ENCODE assay signal across 7 mouse cellular contexts in the genomic region with DNA sequence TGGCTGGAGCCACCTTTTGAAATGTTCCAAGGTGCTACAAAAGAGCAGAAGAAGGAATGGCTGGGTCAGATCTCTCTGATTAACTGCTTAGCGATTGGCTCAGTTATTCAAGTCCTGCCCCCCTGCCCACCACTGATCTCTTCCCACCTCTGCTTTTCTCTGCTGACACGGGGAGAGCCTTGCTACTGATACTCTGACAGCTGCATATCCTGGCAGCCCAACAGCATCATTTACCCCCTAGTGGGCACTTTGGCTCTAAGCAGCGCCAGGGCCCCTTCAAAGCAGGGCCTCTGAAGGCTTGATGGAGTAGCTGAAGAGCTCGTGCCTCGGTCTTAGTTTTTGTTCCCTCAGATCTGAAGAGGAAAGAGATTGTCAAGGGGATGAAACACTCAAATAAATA. TPM values are rescaled to one million over a fixed set of nuclear protein-coding genes. Genes with fewer than 3 reads are reported as not detected.
DNase-seq lines count a peak whose midpoint lies in the region; ATAC-seq and TF ChIP-seq lines count a peak whose summit lies in the region.

No protein-coding gene starts in this region.

- intact Hi-C loops in left cerebral cortex, postnatal 10 days (cut with DNase I): no loop called here

- peaks cover 33% of the 10 kb centered on the region for H3K36me3 ChIP-seq in lung, embryonic 15.5 days
- H3K36me3 ChIP-seq in embryonic facial prominence, embryonic 15.5 days: peaks cover 54% of the 10 kb centered on the region
- H3K36me3 ChIP-seq in intestine, embryonic 14.5 days (ENCODE audit: control insufficient read depth, insufficient read depth, low read length): peaks cover 48% of the 10 kb centered on the region

- no peak for TF ChIP-seq POLR2A in olfactory bulb, adult 2 months (IDR thresholded peaks at IDR 0.05; ENCODE audit: insufficient read depth, low read depth, low read length)

- 10% methylated on average over 5 of the region's 5 CpGs for WGBS in lung, embryonic 15.5 days
- 19% methylated on average over 5 of the region's 5 CpGs for WGBS in embryonic facial prominence, embryonic 15.5 days
- WGBS in intestine, embryonic 14.5 days: 15% methylated on average over 5 of the region's 5 CpGs
- 26% methylated on average over 5 of the region's 5 CpGs for WGBS in olfactory bulb, adult 2 months

- ATAC-seq in lung, embryonic 15.5 days (ENCODE audit: borderline replicate concordance, extremely low read depth, low FRiP score, low TSS enrichment): peak; percentile 39
- peak; percentile 58; the same call in 1 of the 2 replicates for ATAC-seq in embryonic facial prominence, embryonic 15.5 days (ENCODE audit: insufficient number of reproducible peaks, low FRiP score, low TSS enrichment, low read depth)
- ATAC-seq in intestine, embryonic 14.5 days (replicated peaks; ENCODE audit: low FRiP score, low TSS enrichment, low read depth): no peak

- H3K9ac ChIP-seq in lung, embryonic 15.5 days: no peak overlapping the region
- H3K9ac ChIP-seq in embryonic facial prominence, embryonic 15.5 days: no peak overlapping the region
- H3K9ac ChIP-seq in intestine, embryonic 14.5 days (ENCODE audit: low read length): no peak overlapping the region

- no peaks in the 10 kb centered on the region for H3K9me3 ChIP-seq in lung, embryonic 15.5 days
- 0 out of 2 replicates have a peak, but pooled peaks cover 2% of the 10 kb centered on the region for H3K9me3 ChIP-seq in embryonic facial prominence, embryonic 15.5 days (replicated peaks)
- no peaks in the 10 kb centered on the region for H3K9me3 ChIP-seq in intestine, embryonic 14.5 days (ENCODE audit: control insufficient read depth, low read length)

- peaks cover 20% of the 10 kb centered on the region for H3K4me1 ChIP-seq in lung, embryonic 15.5 days
- H3K4me1 ChIP-seq in embryonic facial prominence, embryonic 15.5 days: peaks cover 7% of the 10 kb centered on the region; the same call in 1 of the 2 replicates
- no peaks in the 10 kb centered on the region; the same call in 1 of the 2 replicates for H3K4me1 ChIP-seq in intestine, embryonic 14.5 days (replicated peaks; ENCODE audit: control insufficient read depth, insufficient read depth, low read length)
- H3K4me1 ChIP-seq in olfactory bulb, adult 2 months (ENCODE audit: control insufficient read depth, insufficient read depth, low read length): peaks cover 12% of the 10 kb centered on the region

- H3K4me2 ChIP-seq in lung, embryonic 15.5 days: peak overlapping the region; percentile 22
- H3K4me2 ChIP-seq in embryonic facial prominence, embryonic 15.5 days (replicated peaks): peak overlapping the region; percentile 27
- H3K4me2 ChIP-seq in intestine, embryonic 14.5 days (ENCODE audit: low read length): peak overlapping the region; percentile 2

- no peak overlapping the region; the same call in 1 of the 2 replicates for H3K4me3 ChIP-seq in lung, embryonic 15.5 days
- no peak overlapping the region for H3K4me3 ChIP-seq in embryonic facial prominence, embryonic 15.5 days (replicated peaks)
- H3K4me3 ChIP-seq in intestine, embryonic 14.5 days (ENCODE audit: low read depth, low read length): no peak overlapping the region
- H3K4me3 ChIP-seq in olfactory bulb, adult 2 months (ENCODE audit: insufficient read depth, low read depth, low read length): no peak overlapping the region

- DNase-seq in lung, postnatal 25 days (ENCODE audit: low spot score): no peak
- no peak for DNase-seq in intestine, embryonic 14.5 days (ENCODE audit: low spot score)
- no peak for DNase-seq in urinary bladder, postnatal 4 days (ENCODE audit: low spot score in 2 of 2)
- DNase-seq in left cerebral cortex, postnatal 10 days (ENCODE audit: extremely low spot score in 1 of 2, low spot score in 2 of 2): no peak

- no peak for TF ChIP-seq CTCF in olfactory bulb, adult 2 months (IDR thresholded peaks at IDR 0.05; ENCODE audit: insufficient read depth, low read depth, low read length)

- H3K27me3 ChIP-seq in lung, embryonic 15.5 days: no peaks in the 10 kb centered on the region
- H3K27me3 ChIP-seq in embryonic facial prominence, embryonic 15.5 days: no peaks in the 10 kb centered on the region
- H3K27me3 ChIP-seq in intestine, embryonic 14.5 days (replicated peaks; ENCODE audit: control insufficient read depth, insufficient read depth, low read length): no peaks in the 10 kb centered on the region

- H3K27ac ChIP-seq in lung, embryonic 15.5 days: peak overlapping the region; percentile 65
- peak overlapping the region; percentile 76 for H3K27ac ChIP-seq in embryonic facial prominence, embryonic 15.5 days (replicated peaks)
- H3K27ac ChIP-seq in intestine, embryonic 14.5 days (ENCODE audit: low read depth): peak overlapping the region; percentile 57; the same call in 1 of the 2 replicates
- peak overlapping the region; percentile 33; the same call in 1 of the 2 replicates for H3K27ac ChIP-seq in olfactory bulb, adult 2 months (ENCODE audit: insufficient read depth, low read depth, low read length)

RNA-seq across cellular contexts. Expression of a gene that starts 10.1 kb away (rescaled TPM):
- 22.7 and 24.3 TPM in 2 replicates for polyA plus RNA-seq in lung, embryonic 15.5 days (2015; fragmentation: Nextera tagmentation; extraction: Ambion mirVana)
- 25.7 and 26.5 TPM in 2 replicates for polyA plus RNA-seq in embryonic facial prominence, embryonic 15.5 days (2015; fragmentation: Nextera tagmentation; extraction: Ambion mirVana)
- 20.9 and 21.0 TPM in 2 replicates for polyA plus RNA-seq in intestine, embryonic 14.5 days (2014; fragmentation: Nextera tagmentation; extraction: Ambion mirVana)
- not detected in 2 replicates for polyA plus RNA-seq in olfactory bulb, adult 2 months (2012; ENCODE audit: insufficient read depth, insufficient read length, low replicate concordance, missing spikeins)
- 10 to 100 TPM; 61.6 to 61.8 TPM for total RNA-seq in left cerebral cortex, postnatal 10 days (2021)

RNA-seq across cellular contexts. Expression of a gene that starts 15.5 kb away (rescaled TPM):
- 3.3 and 4.1 TPM in 2 replicates for polyA plus RNA-seq in lung, embryonic 15.5 days (2015; fragmentation: Nextera tagmentation; extraction: Ambion mirVana)
- 4.0 and 4.6 TPM in 2 replicates for polyA plus RNA-seq in embryonic facial prominence, embryonic 15.5 days (2015; fragmentation: Nextera tagmentation; extraction: Ambion mirVana)
- 4.7 and 4.8 TPM in 2 replicates for polyA plus RNA-seq in intestine, embryonic 14.5 days (2014; fragmentation: Nextera tagmentation; extraction: Ambion mirVana)
- not detected in 2 replicates for polyA plus RNA-seq in olfactory bulb, adult 2 months (2012; ENCODE audit: insufficient read depth, insufficient read length, low replicate concordance, missing spikeins)
- 1 to 10 TPM; 6.3 to 6.7 TPM for total RNA-seq in left cerebral cortex, postnatal 10 days (2021)

RNA-seq across cellular contexts. Expression of a gene that starts 27.8 kb away (rescaled TPM):
- 64.0 and 70.3 TPM in 2 replicates for polyA plus RNA-seq in lung, embryonic 15.5 days (2015; fragmentation: Nextera tagmentation; extraction: Ambion mirVana)
- polyA plus RNA-seq in embryonic facial prominence, embryonic 15.5 days (2015; fragmentation: Nextera tagmentation; extraction: Ambion mirVana): 39.7 and 40.5 TPM in 2 replicates
- 40.5 and 46.5 TPM in 2 replicates for polyA plus RNA-seq in intestine, embryonic 14.5 days (2014; fragmentation: Nextera tagmentation; extraction: Ambion mirVana)
- not detected in 2 replicates for polyA plus RNA-seq in olfactory bulb, adult 2 months (2012; ENCODE audit: insufficient read depth, insufficient read length, low replicate concordance, missing spikeins)
- total RNA-seq in left cerebral cortex, postnatal 10 days (2021): 1 to 10 TPM; 1.4 to 1.6 TPM
